Mouse (Mus musculus): Measurements from ENCODE around the gene Strada. TPM values are rescaled to one million over a fixed set of nuclear protein-coding genes. Genes with fewer than 3 reads are reported as not detected.
A peak's percentile ranks its signal among the peaks of the same experiment; 100 is the strongest.

The Strada gene
- total and polyA plus RNA-seq, 2 experiments from 2014 or later: 21.2 to 31.2 TPM

- no peaks in the 10 kb centered on the region for H3K27me3 ChIP-seq (ENCODE audit: insufficient read depth, low read length)
- DNase-seq (ENCODE audit: low spot score): peak; percentile 100
- H3K9me3 ChIP-seq (ENCODE audit: low read length): no peaks in the 10 kb centered on the region
- ATAC-seq (ENCODE audit: low FRiP score): peak; percentile 97
- peaks cover 15% of the 10 kb centered on the region; the same call in 1 of the 2 replicates for H3K4me1 ChIP-seq (ENCODE audit: insufficient read depth, low read length)
- peaks cover 9% of the 10 kb centered on the region; the same call in 1 of the 2 replicates for H3K36me3 ChIP-seq (ENCODE audit: insufficient read depth, low read length)
- no peak for TF ChIP-seq CTCF (IDR thresholded peaks at IDR 0.05)
- peak within 1 kb of the TSS; percentile 92 for H3K9ac ChIP-seq (replicated peaks; ENCODE audit: low read length, poor library complexity, severe bottlenecking)
- H3K4me2 ChIP-seq (ENCODE audit: low read depth, low read length, poor library complexity, severe bottlenecking): peak within 1 kb of the TSS; percentile 63
- WGBS: under 1% methylated on average over 46 of the region's 46 CpGs
- peak within 1 kb of the TSS; percentile 97 for H3K4me3 ChIP-seq (ENCODE audit: low read depth, low read length)
- H3K27ac ChIP-seq (ENCODE audit: low read depth, low read length): peak within 1 kb of the TSS; percentile 96
Measured at GRCm38 (mm10) chr11:106215927-106216729, 14.2 kb upstream of the Strada start, which contains the start of gene Ccdc47. Gene Ccdc47, minus strand, starts transcription at chr11:106216344.

DNA sequence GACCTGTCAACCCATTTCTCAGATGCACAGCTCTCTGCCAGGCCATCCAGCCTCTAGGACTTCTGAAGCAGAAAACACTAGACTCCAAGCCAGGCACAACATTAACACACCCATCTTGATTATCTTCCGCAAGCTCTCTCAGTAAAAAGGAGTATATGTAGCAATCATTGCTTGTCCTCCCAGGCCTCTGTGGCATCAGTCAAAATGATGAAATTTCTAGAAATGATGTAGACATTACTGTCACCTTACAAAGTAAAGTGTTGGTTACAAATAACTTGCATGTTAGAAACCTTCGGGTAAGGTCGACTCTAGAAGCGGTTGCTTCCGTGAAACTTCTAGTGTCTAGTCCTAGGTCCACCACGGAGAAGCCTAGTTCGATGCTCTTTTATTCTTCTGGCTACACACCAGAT, 13.5 kb upstream of the Strada start:
- peak overlapping the region; percentile 96 for H3K27ac ChIP-seq (ENCODE audit: low read depth, low read length)
- peak overlapping the region; percentile 83 for H3K9ac ChIP-seq (replicated peaks; ENCODE audit: low read length, poor library complexity, severe bottlenecking)
- H3K9me3 ChIP-seq (ENCODE audit: low read length): no peaks in the 10 kb centered on the region
- peaks cover 13% of the 10 kb centered on the region; the same call in 1 of the 2 replicates for H3K36me3 ChIP-seq (ENCODE audit: insufficient read depth, low read length)
- H3K4me1 ChIP-seq (ENCODE audit: insufficient read depth, low read length): peaks cover 15% of the 10 kb centered on the region; the same call in 1 of the 2 replicates
- TF ChIP-seq CTCF (IDR thresholded peaks at IDR 0.05): no peak
- WGBS: 33% methylated on average over 7 of the region's 7 CpGs
- H3K4me3 ChIP-seq (ENCODE audit: low read depth, low read length): peak overlapping the region; percentile 97
- H3K27me3 ChIP-seq (ENCODE audit: insufficient read depth, low read length): no peaks in the 10 kb centered on the region
- ATAC-seq (ENCODE audit: low FRiP score) (no peak), DNase-seq (ENCODE audit: low spot score) (no peak)
- peak overlapping the region; percentile 63 for H3K4me2 ChIP-seq (ENCODE audit: low read depth, low read length, poor library complexity, severe bottlenecking)

GRCm38 (mm10) chr11:106214856-106215255, 12.9 kb upstream of the Strada start:
- ATAC-seq (ENCODE audit: low FRiP score) (no peak), DNase-seq (ENCODE audit: low spot score) (no peak)
- H3K9me3 ChIP-seq (ENCODE audit: low read length): no peaks in the 10 kb centered on the region
- no peaks in the 10 kb centered on the region for H3K27me3 ChIP-seq (ENCODE audit: insufficient read depth, low read length)
- H3K27ac ChIP-seq (ENCODE audit: low read depth, low read length): no peak overlapping the region
- peaks cover 15% of the 10 kb centered on the region; the same call in 1 of the 2 replicates for H3K4me1 ChIP-seq (ENCODE audit: insufficient read depth, low read length)
- 93% methylated on average over 5 of the region's 5 CpGs for WGBS
- TF ChIP-seq CTCF (IDR thresholded peaks at IDR 0.05): no peak
- peak overlapping the region; percentile 97; the same call in 1 of the 2 replicates for H3K4me3 ChIP-seq (ENCODE audit: low read depth, low read length)
- H3K4me2 ChIP-seq (ENCODE audit: low read depth, low read length, poor library complexity, severe bottlenecking): peak overlapping the region; percentile 63
- no peak overlapping the region; the same call in 1 of the 2 replicates for H3K9ac ChIP-seq (replicated peaks; ENCODE audit: low read length, poor library complexity, severe bottlenecking)
- peaks cover 18% of the 10 kb centered on the region; the same call in 1 of the 2 replicates for H3K36me3 ChIP-seq (ENCODE audit: insufficient read depth, low read length)

GRCm38 (mm10) chr11:106212771-106213170, 10.8 kb upstream of the Strada start:
- no peaks in the 10 kb centered on the region for H3K27me3 ChIP-seq (ENCODE audit: insufficient read depth, low read length)
- 93% methylated on average over 8 of the region's 8 CpGs for WGBS
- no peak for TF ChIP-seq CTCF (IDR thresholded peaks at IDR 0.05)

DNA sequence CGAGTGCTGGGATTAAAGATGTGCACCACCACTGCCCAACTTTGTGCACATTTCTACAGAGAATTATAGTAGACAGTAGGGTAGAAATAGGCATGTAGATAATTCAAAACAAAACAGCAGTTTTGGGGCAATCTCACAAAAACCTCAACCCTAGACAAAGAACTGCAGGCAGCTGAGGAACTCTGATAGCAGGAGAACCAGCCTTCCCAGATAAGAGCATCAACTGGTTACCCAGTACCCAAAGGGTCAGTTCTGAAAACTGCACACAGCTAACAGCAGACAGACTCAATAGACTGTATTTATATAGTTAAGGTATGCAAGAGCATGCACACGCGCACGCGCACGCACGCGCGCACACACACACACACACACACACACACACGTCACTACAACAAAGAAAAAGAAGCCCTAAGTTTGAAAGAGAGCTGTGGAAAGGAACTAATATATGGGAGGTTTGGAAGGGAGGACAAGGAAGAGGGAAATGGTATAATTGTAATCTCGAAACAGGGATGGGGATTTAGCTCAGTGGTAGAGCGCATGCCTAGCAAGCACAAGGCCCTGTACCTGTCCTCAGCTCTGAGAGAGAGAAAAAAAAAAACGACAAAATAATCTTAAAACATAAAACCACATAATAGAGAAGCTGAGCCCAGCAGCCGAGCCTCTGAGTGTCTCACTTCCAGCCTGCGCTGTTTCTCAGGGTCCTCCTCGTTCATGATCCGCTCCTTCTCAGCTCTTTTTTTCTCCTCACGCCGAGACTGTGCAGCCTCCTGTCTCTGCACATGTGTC, 438 bp downstream of the Strada start:
- no peak for TF ChIP-seq CTCF (IDR thresholded peaks at IDR 0.05)
- 96% methylated on average over 19 of the region's 19 CpGs for WGBS
- Histone ChIP-seq H3K27me3 (ENCODE audit: insufficient read depth, low read length) (no peaks in the 10 kb centered on the region), H3K9me3 (ENCODE audit: low read length) (no peaks in the 10 kb centered on the region), H3K27ac (ENCODE audit: low read depth, low read length) (no peak overlapping the region), H3K9ac (replicated peaks; ENCODE audit: low read length, poor library complexity, severe bottlenecking) (no peak overlapping the region), H3K36me3 (ENCODE audit: insufficient read depth, low read length) (peaks cover 50% of the 10 kb centered on the region), H3K4me2 (ENCODE audit: low read depth, low read length, poor library complexity, severe bottlenecking) (no peak overlapping the region), H3K4me3 (ENCODE audit: low read depth, low read length) (no peak overlapping the region), H3K4me1 (ENCODE audit: insufficient read depth, low read length) (no peaks in the 10 kb centered on the region)
- DNase-seq (ENCODE audit: low spot score): no peak
- no peak for ATAC-seq (ENCODE audit: low FRiP score)

More at GRCm38 (mm10) chr11:106212771-106213170, 10.8 kb upstream of the Strada start:
- Histone ChIP-seq H3K36me3 (ENCODE audit: insufficient read depth, low read length) (peaks cover 37% of the 10 kb centered on the region), H3K9ac (replicated peaks; ENCODE audit: low read length, poor library complexity, severe bottlenecking) (no peak overlapping the region), H3K27ac (ENCODE audit: low read depth, low read length) (no peak overlapping the region), H3K4me2 (ENCODE audit: low read depth, low read length, poor library complexity, severe bottlenecking) (no peak overlapping the region), H3K9me3 (ENCODE audit: low read length) (no peaks in the 10 kb centered on the region), H3K4me3 (ENCODE audit: low read depth, low read length) (no peak overlapping the region), H3K4me1 (ENCODE audit: insufficient read depth, low read length) (peaks cover 9% of the 10 kb centered on the region; the same call in 1 of the 2 replicates)
- DNase-seq (ENCODE audit: low spot score) (no peak), ATAC-seq (ENCODE audit: low FRiP score) (no peak)

Data from midbrain, postnatal 0 days (tissue).